In genomic region chr8:105975363-105975762, GRCm38 (mm10) we compare ENCODE assay signal across 32 mouse cellular contexts. TPM values are rescaled to one million over a fixed set of nuclear protein-coding genes. Genes with fewer than 3 reads are reported as not detected.
A peak's percentile ranks its signal among the peaks of the same experiment; 100 is the strongest.
DNase-seq lines count a peak whose midpoint lies in the region; ATAC-seq and TF ChIP-seq lines count a peak whose summit lies in the region.
"Had no signal": no experiment of that assay in that cellular context is flagged by ENCODE, and none has a peak within 500 bp of the region (broad histone marks: within the 10 kb centered on the region; RNA-seq: fewer than 3 reads in every experiment).

No protein-coding gene starts in this region.

- no peak overlapping the region for H3K4me3 ChIP-seq in ES-Bruce4 (ENCODE audit: low read depth, low read length)
- H3K4me3 ChIP-seq: embryonic facial prominence, embryonic 13.5 days; erythroblast, embryonic 14.5 days; forebrain, embryonic 13.5 days; gastrocnemius, adult 2 months; heart, embryonic 10.5 days; liver, embryonic 13.5 days; lung, embryonic 15.5 days; midbrain, embryonic 12.5 days; neural tube, embryonic 15.5 days had no signal

- H3K9ac ChIP-seq in ES-Bruce4 (ENCODE audit: low read depth, poor library complexity, severe bottlenecking): no peak overlapping the region
- H3K9ac ChIP-seq: embryonic facial prominence, embryonic 13.5 days; forebrain, embryonic 13.5 days; liver, embryonic 13.5 days; lung, embryonic 15.5 days; midbrain, embryonic 12.5 days; neural tube, embryonic 15.5 days had no signal

- H3K4me1 ChIP-seq in ES-Bruce4 (ENCODE audit: control insufficient read depth, insufficient read depth, low read length): peaks cover 9% of the 10 kb centered on the region
- H3K4me1 ChIP-seq: embryonic facial prominence, embryonic 13.5 days; forebrain, embryonic 13.5 days; heart, embryonic 10.5 days; lung, embryonic 15.5 days; midbrain, embryonic 12.5 days; neural tube, embryonic 15.5 days had no signal

- H3K36me3 ChIP-seq in ES-Bruce4 (ENCODE audit: control insufficient read depth, insufficient read depth, low read length, poor library complexity, severe bottlenecking): no peaks in the 10 kb centered on the region; the same call in 1 of the 2 replicates
- H3K36me3 ChIP-seq: embryonic facial prominence, embryonic 13.5 days; heart, embryonic 10.5 days; liver, embryonic 13.5 days; lung, embryonic 15.5 days; midbrain, embryonic 12.5 days; neural tube, embryonic 15.5 days had no signal

- DNase-seq in embryo, embryonic 10 days (ENCODE audit: low spot score): peak; percentile 36
- no peak for DNase-seq in embryo, embryonic 9.5 days (ENCODE audit: extremely low spot score)
- DNase-seq in WW6 (ENCODE audit: low read depth, low spot score): peak; percentile 50
- no peak for DNase-seq in adrenal gland, adult 2 months
- DNase-seq in left cerebral cortex, postnatal 10 days (ENCODE audit: extremely low spot score in 1 of 2, low spot score in 2 of 2): no peak
- DNase-seq in spleen, adult 18-20 months: no peak
- DNase-seq: adrenal gland, adult 8-10 months; cerebellum, adult 8-10 months; gastrocnemius, adult 2 months; kidney, adult 18-20 months; kidney, postnatal 4 days; liver, embryonic 13.5 days; thymus, adult 2 months; thymus, postnatal 4 days had no signal

- ATAC-seq in megakaryocyte-erythroid progenitor cell, adult 5-6 weeks (replicated peaks; ENCODE audit: low FRiP score, low TSS enrichment, poor library complexity, severe bottlenecking): 0 out of 2 replicates have a peak, but pooled peaks have one; percentile 21
- ATAC-seq: forebrain, embryonic 13.5 days had no signal

- peaks cover 6% of the 10 kb centered on the region; the same call in 1 of the 2 replicates for H3K9me3 ChIP-seq in ES-Bruce4 (replicated peaks; ENCODE audit: control insufficient read depth, insufficient read depth, low read length, poor library complexity, severe bottlenecking)
- H3K9me3 ChIP-seq: embryonic facial prominence, embryonic 13.5 days; forebrain, embryonic 13.5 days; heart, embryonic 10.5 days; liver, embryonic 13.5 days; lung, embryonic 15.5 days; midbrain, embryonic 12.5 days; neural tube, embryonic 15.5 days had no signal

- no peaks in the 10 kb centered on the region for H3K27me3 ChIP-seq in ES-Bruce4 (ENCODE audit: control insufficient read depth, insufficient read depth, low read length, poor library complexity, severe bottlenecking)
- H3K27me3 ChIP-seq: embryonic facial prominence, embryonic 13.5 days; forebrain, embryonic 13.5 days; liver, embryonic 13.5 days; lung, embryonic 15.5 days; midbrain, embryonic 12.5 days; neural tube, embryonic 15.5 days had no signal

- TF ChIP-seq EP300 in ES-Bruce4 (IDR thresholded peaks at IDR 0.05; ENCODE audit: insufficient read depth, low read depth, low read length): no peak

- TF ChIP-seq POLR2A in ES-Bruce4 (IDR thresholded peaks at IDR 0.05; ENCODE audit: insufficient read depth, low read length): no peak

- no peak overlapping the region for H3K27ac ChIP-seq in ES-Bruce4 (ENCODE audit: insufficient read depth, low read length)
- H3K27ac ChIP-seq: embryonic facial prominence, embryonic 13.5 days; forebrain, embryonic 13.5 days; gastrocnemius, adult 2 months; heart, embryonic 10.5 days; liver, embryonic 13.5 days; lung, embryonic 15.5 days; macrophage; midbrain, embryonic 12.5 days; neural tube, embryonic 15.5 days; stomach, postnatal 0 days had no signal

- peak; percentile 42 for TF ChIP-seq CTCF in ES-Bruce4 (IDR thresholded peaks at IDR 0.05; ENCODE audit: low read depth, low read length)

- intact Hi-C loops in left cerebral cortex, postnatal 10 days (cut with DNase I): no loop called here

RNA-seq across cellular contexts. Expression of gene Dpep3, which starts 3.9 kb away (rescaled TPM):
- 0.47 and 0.48 TPM in 2 replicates for polyA plus RNA-seq in ES-Bruce4 (2011; ENCODE audit: insufficient read depth, insufficient read length, low read depth, missing spikeins)
- total RNA-seq in megakaryocyte-erythroid progenitor cell, adult 5-6 weeks (2014; fragmentation: Nextera tagmentation): not detected in 2 replicates
- total RNA-seq in megakaryocyte-erythroid progenitor cell, adult 5-6 weeks (2017): not detected in 2 replicates
- not detected for total RNA-seq in adrenal gland, adult 2 months (2021)
- polyA plus RNA-seq in adrenal gland, adult 2 months (2012; rRNA removed): 0.21 TPM in 1 of 2 replicates, not detected in the other
- not detected for total RNA-seq in left cerebral cortex, postnatal 10 days (2021)
- total RNA-seq: adrenal gland, adult 8-10 months; common myeloid progenitor, adult 5-6 weeks; gastrocnemius, postnatal 4 days; hematopoietic stem cell, adult 5-6 weeks; left cerebral cortex, postnatal 25 days had no signal
- polyA plus RNA-seq: embryonic facial prominence, embryonic 13.5 days; erythroblast, embryonic 14.5 days; forebrain, embryonic 13.5 days; heart, embryonic 10.5 days; heart, embryonic 16.5 days; kidney, embryonic 16.5 days; liver, embryonic 13.5 days; lung, embryonic 15.5 days; midbrain, embryonic 12.5 days; neural tube, embryonic 15.5 days; stomach, postnatal 0 days had no signal

RNA-seq across cellular contexts. Expression of gene Slc12a4, which starts 9.5 kb away (rescaled TPM):
- polyA plus RNA-seq in ES-Bruce4 (2011; ENCODE audit: insufficient read depth, insufficient read length, low read depth, missing spikeins): 57.1 and 65.1 TPM in 2 replicates
- total RNA-seq in megakaryocyte-erythroid progenitor cell, adult 5-6 weeks (2014; fragmentation: Nextera tagmentation): 11.4 and 14.2 TPM in 2 replicates
- total RNA-seq in megakaryocyte-erythroid progenitor cell, adult 5-6 weeks (2017): 4.7 and 10.5 TPM in 2 replicates
- total RNA-seq in adrenal gland, adult 2 months (2021): 10 to 100 TPM; 40.2 to 60.5 TPM
- 62.4 and 63.2 TPM in 2 replicates for polyA plus RNA-seq in adrenal gland, adult 2 months (2012; rRNA removed)
- total RNA-seq in left cerebral cortex, postnatal 10 days (2021): 10 to 100 TPM; 20.4 to 20.9 TPM

RNA-seq across cellular contexts. Expression of gene Dus2, which starts 15.8 kb away (rescaled TPM):
- polyA plus RNA-seq in ES-Bruce4 (2011; ENCODE audit: insufficient read depth, insufficient read length, low read depth, missing spikeins): 14.4 and 19.3 TPM in 2 replicates
- total RNA-seq in megakaryocyte-erythroid progenitor cell, adult 5-6 weeks (2014; fragmentation: Nextera tagmentation): 23.0 and 28.9 TPM in 2 replicates
- 13.8 and 22.5 TPM in 2 replicates for total RNA-seq in megakaryocyte-erythroid progenitor cell, adult 5-6 weeks (2017)
- 10 to 100 TPM; 13.6 to 19.6 TPM for total RNA-seq in adrenal gland, adult 2 months (2021)
- polyA plus RNA-seq in adrenal gland, adult 2 months (2012; rRNA removed): 5.5 and 5.6 TPM in 2 replicates
- total RNA-seq in left cerebral cortex, postnatal 10 days (2021): 10 to 100 TPM; 18.9 to 20.9 TPM

RNA-seq across cellular contexts. Expression of gene Dpep2nb, which starts 30.4 kb away (rescaled TPM):
- not detected in 2 replicates for polyA plus RNA-seq in ES-Bruce4 (2011; ENCODE audit: insufficient read depth, insufficient read length, low read depth, missing spikeins)
- not detected in 2 replicates for total RNA-seq in megakaryocyte-erythroid progenitor cell, adult 5-6 weeks (2014; fragmentation: Nextera tagmentation)
- total RNA-seq in megakaryocyte-erythroid progenitor cell, adult 5-6 weeks (2017): not detected in 2 replicates
- total RNA-seq in adrenal gland, adult 2 months (2021): not detected
- polyA plus RNA-seq in adrenal gland, adult 2 months (2012; rRNA removed): not detected in 2 replicates
- total RNA-seq in left cerebral cortex, postnatal 10 days (2021): not detected
- total RNA-seq: adrenal gland, adult 8-10 months; gastrocnemius, adult 2 months; gastrocnemius, postnatal 4 days; hematopoietic stem cell, adult 5-6 weeks; left cerebral cortex, postnatal 25 days had no signal
- polyA plus RNA-seq: embryonic facial prominence, embryonic 13.5 days; erythroblast, embryonic 14.5 days; forebrain, embryonic 13.5 days; heart, embryonic 10.5 days; kidney, embryonic 16.5 days; liver, embryonic 13.5 days; lung, embryonic 15.5 days; macrophage; small intestine, adult 2 months; stomach, postnatal 0 days; thymus, adult 2 months had no signal

RNA-seq across cellular contexts. Expression of gene Lcat, which starts 32.2 kb away (rescaled TPM):
- polyA plus RNA-seq in ES-Bruce4 (2011; ENCODE audit: insufficient read depth, insufficient read length, low read depth, missing spikeins): 2.8 and 3.2 TPM in 2 replicates
- total RNA-seq in megakaryocyte-erythroid progenitor cell, adult 5-6 weeks (2014; fragmentation: Nextera tagmentation): 3.7 and 4.6 TPM in 2 replicates
- total RNA-seq in megakaryocyte-erythroid progenitor cell, adult 5-6 weeks (2017): 1.5 TPM in 1 of 2 replicates, not detected in the other
- 1 to 10 TPM; 1.3 to 2.9 TPM for total RNA-seq in adrenal gland, adult 2 months (2021)
- 1.9 and 3.3 TPM in 2 replicates for polyA plus RNA-seq in adrenal gland, adult 2 months (2012; rRNA removed)
- total RNA-seq in left cerebral cortex, postnatal 10 days (2021): 10 to 100 TPM; 13.0 to 14.1 TPM
- total RNA-seq: hematopoietic stem cell, adult 5-6 weeks had no signal

Comparison
In these comparisons a context has a peak if more than half of its experiments do, and no peak if none do; other contexts are left out.
1. DNase-seq: peak in embryo, embryonic 10 days (single experiment) and WW6 (single experiment); none in embryo, embryonic 9.5 days (single experiment), adrenal gland, adult 2 months (single experiment), left cerebral cortex, postnatal 10 days (0 of 2) and spleen, adult 18-20 months (0 of 2).